Mouse (Mus musculus): ENCODE data around the gene Pgf.
A peak's percentile ranks its signal among the peaks of the same experiment; 100 is the strongest.
"Not testable (repeated sequence)": the region's sequence is repeated elsewhere in the genome, so short reads cannot be mapped to it uniquely, and the experiment has no call there.

The Pgf gene

GRCm38 (mm10) chr12:85153011-85153410 is 24.6 kb downstream of the Pgf start:
- no peak for DNase-seq

GRCm38 (mm10) chr12:85151002-85151774 is 26.4 kb downstream of the Pgf start, which contains the start of gene Rps6kl1:
Gene Rps6kl1 (minus strand): TSS chr12:85151264.
- DNase-seq: peak; percentile 83

GRCm38 (mm10) chr12:85150321-85151001 is 27.1 kb downstream of the Pgf start:
- no peak for DNase-seq

GRCm38 (mm10) chr12:85146881-85147280 is 30.7 kb downstream of the Pgf start:
- DNase-seq: no peak

- DNase-seq: no peak
Measured at GRCm38 (mm10) chr12:85146355-85146754, 31.2 kb downstream of the Pgf start.

- DNase-seq: no peak
Measured at GRCm38 (mm10) chr12:85145630-85146029, 32.0 kb downstream of the Pgf start.

GRCm38 (mm10) chr12:85144821-85145220 is 32.8 kb downstream of the Pgf start:
- DNase-seq: no peak

GRCm38 (mm10) chr12:85144276-85144675 is 33.3 kb downstream of the Pgf start:
- DNase-seq: not testable (repeated sequence)

GRCm38 (mm10) chr12:85142803-85143202 is 34.8 kb downstream of the Pgf start:
- peak; percentile 91 for DNase-seq

GRCm38 (mm10) chr12:85141096-85141495 is 36.5 kb downstream of the Pgf start:
- DNase-seq: no peak

GRCm38 (mm10) chr12:85140036-85140701 is 37.4 kb downstream of the Pgf start:
- peak; percentile 73 for DNase-seq

GRCm38 (mm10) chr12:85136627-85137026 is 41.0 kb downstream of the Pgf start:
- no peak for DNase-seq

- DNase-seq: no peak
Measured at GRCm38 (mm10) chr12:85135513-85136470, 41.8 kb downstream of the Pgf start.

GRCm38 (mm10) chr12:85134043-85134794 is 43.4 kb downstream of the Pgf start:
- no peak for DNase-seq

- DNase-seq: no peak
Measured at GRCm38 (mm10) chr12:85131361-85131760, 46.2 kb downstream of the Pgf start.

GRCm38 (mm10) chr12:85129426-85129978 is 48.1 kb downstream of the Pgf start:
- DNase-seq: no peak

GRCm38 (mm10) chr12:85126986-85127603 is 50.5 kb downstream of the Pgf start:
- no peak for DNase-seq

- no peak for DNase-seq
Measured at GRCm38 (mm10) chr12:85124751-85125150, 52.8 kb downstream of the Pgf start.

- DNase-seq: no peak
Measured at GRCm38 (mm10) chr12:85123645-85124044, 53.9 kb downstream of the Pgf start.

- peak; percentile 73 for DNase-seq
Measured at GRCm38 (mm10) chr12:85123108-85123530, 54.5 kb downstream of the Pgf start.

Measured in thymus, postnatal 4 days (tissue).